Mouse (Mus musculus): Measurements from ENCODE around the gene Skor1.

- TF ChIP-seq CTCF (IDR thresholded peaks at IDR 0.05; ENCODE audit: borderline replicate concordance, insufficient read depth, low read length) (no peak), POLR2A (IDR thresholded peaks at IDR 0.05; ENCODE audit: low read depth, low read length) (no peak)
Observed at GRCm38 (mm10) chr9:63192809-63193208, 44.0 kb upstream of the Skor1 start.

Data from embryonic fibroblast, embryonic 13.5 days (primary cell).